Mouse (Mus musculus): ENCODE results near the gene Mttp. TPM values are rescaled to one million over a fixed set of nuclear protein-coding genes. Genes with fewer than 3 reads are reported as not detected.
A peak's percentile ranks its signal among the peaks of the same experiment; 100 is the strongest.

Gene Mttp
- 1 to 10 TPM; 6.0 to 6.2 TPM for total RNA-seq (2021)

GRCm38 (mm10) chr3:138144642-138145171 lies at the start of gene Mttp:
Mttp (minus strand) TSS chr3:138144968.
- intact Hi-C loops (cut with DNase I): loop anchor here (1.0 to 5.0 kb wide), 4 partner anchors 77 to 366 kb away; partner anchors contain the start of genes 1110002E22Rik and Gm5105
- DNase-seq (ENCODE audit: low spot score in 2 of 2): peak; percentile 81 to 93

GRCm38 (mm10) chr3:138193683-138194302 lies 49.0 kb upstream of the Mttp start, which contains the start of gene 4930579F01Rik:
4930579F01Rik (minus strand) TSS chr3:138193825.
- DNase-seq (ENCODE audit: low spot score in 2 of 2): no peak

GRCm38 (mm10) chr3:138192260-138192659 lies 47.5 kb upstream of the Mttp start:
- intact Hi-C loops (cut with DNase I): no loop called here
- DNase-seq (ENCODE audit: low spot score in 2 of 2): peak in 1 of 2 experiments; percentile 47

More at GRCm38 (mm10) chr3:138193683-138194302, 49.0 kb upstream of the Mttp start, which contains the start of gene 4930579F01Rik:
- intact Hi-C loops (cut with DNase I): no loop called here

GRCm38 (mm10) chr3:138185995-138186930 lies 41.5 kb upstream of the Mttp start:
- no peak for DNase-seq (ENCODE audit: low spot score in 2 of 2)
- intact Hi-C loops (cut with DNase I): no loop called here

GRCm38 (mm10) chr3:138185290-138185689 lies 40.5 kb upstream of the Mttp start:
- intact Hi-C loops (cut with DNase I): no loop called here
- no peak for DNase-seq (ENCODE audit: low spot score in 2 of 2)

- DNase-seq (ENCODE audit: low spot score in 2 of 2): no peak
- intact Hi-C loops (cut with DNase I): no loop called here
These were observed 38.6 kb upstream of the Mttp start for GRCm38 (mm10) chr3:138183371-138183770.

- intact Hi-C loops (cut with DNase I): no loop called here
- no peak for DNase-seq (ENCODE audit: low spot score in 2 of 2)
These were observed 37.3 kb upstream of the Mttp start for GRCm38 (mm10) chr3:138182019-138182418.

- DNase-seq (ENCODE audit: low spot score in 2 of 2): no peak
- intact Hi-C loops (cut with DNase I): no loop called here
These were observed 30.8 kb upstream of the Mttp start for GRCm38 (mm10) chr3:138175551-138175950.

- peak in 1 of 2 experiments; percentile 6 for DNase-seq (ENCODE audit: low spot score in 2 of 2)
- intact Hi-C loops (cut with DNase I): no loop called here
These were observed 28.5 kb upstream of the Mttp start for GRCm38 (mm10) chr3:138173291-138173690.

GRCm38 (mm10) chr3:138162553-138163183 lies 17.9 kb upstream of the Mttp start:
- intact Hi-C loops (cut with DNase I): no loop called here
- no peak for DNase-seq (ENCODE audit: low spot score in 2 of 2)

GRCm38 (mm10) chr3:138161623-138162022 lies 16.9 kb upstream of the Mttp start:
- intact Hi-C loops (cut with DNase I): no loop called here
- DNase-seq (ENCODE audit: low spot score in 2 of 2): no peak

GRCm38 (mm10) chr3:138156651-138157050 lies 11.9 kb upstream of the Mttp start:
- intact Hi-C loops (cut with DNase I): no loop called here
- DNase-seq (ENCODE audit: low spot score in 2 of 2): no peak

GRCm38 (mm10) chr3:138155062-138155461 lies 10.3 kb upstream of the Mttp start:
- intact Hi-C loops (cut with DNase I): no loop called here
- no peak for DNase-seq (ENCODE audit: low spot score in 2 of 2)

GRCm38 (mm10) chr3:138148811-138149210 lies 4.0 kb upstream of the Mttp start:
- intact Hi-C loops (cut with DNase I): loop anchor here (5.0 kb wide), 1 partner anchor 212 kb away; no protein-coding TSS in a partner anchor

GRCm38 (mm10) chr3:138144060-138144641 lies 617 bp downstream of the Mttp start:
- intact Hi-C loops (cut with DNase I): loop anchor here (2.0 to 5.0 kb wide), 2 partner anchors 77 to 365 kb away; partner anchors contain the start of genes 1110002E22Rik and Gm5105

More at GRCm38 (mm10) chr3:138148811-138149210, 4.0 kb upstream of the Mttp start:
- DNase-seq (ENCODE audit: low spot score in 2 of 2): no peak

GRCm38 (mm10) chr3:138143315-138144059 lies 1.3 kb downstream of the Mttp start, which contains the start of gene Trmt10a:
Trmt10a (plus strand) TSS chr3:138143448.
- DNase-seq (ENCODE audit: low spot score in 2 of 2): peak; percentile 98 to 99
- intact Hi-C loops (cut with DNase I): loop anchor here (1.0 to 5.0 kb wide), 4 partner anchors 76 to 365 kb away; partner anchors contain the start of genes 1110002E22Rik, Gm5105 and Lamtor3

More at GRCm38 (mm10) chr3:138144060-138144641, 617 bp downstream of the Mttp start:
- DNase-seq (ENCODE audit: low spot score in 2 of 2): peak in 1 of 2 experiments; percentile 17

GRCm38 (mm10) chr3:138142733-138143314 lies 1.9 kb downstream of the Mttp start:
- intact Hi-C loops (cut with DNase I): loop anchor here (1.0 to 5.0 kb wide), 3 partner anchors 76 to 278 kb away; partner anchors contain the start of genes 1110002E22Rik, Gm5105 and Lamtor3
- no peak for DNase-seq (ENCODE audit: low spot score in 2 of 2)

All from left cerebral cortex, postnatal 25 days (tissue).